Mouse (Mus musculus): ENCODE measurements around the gene Eprs.

Eprs gene

DNA sequence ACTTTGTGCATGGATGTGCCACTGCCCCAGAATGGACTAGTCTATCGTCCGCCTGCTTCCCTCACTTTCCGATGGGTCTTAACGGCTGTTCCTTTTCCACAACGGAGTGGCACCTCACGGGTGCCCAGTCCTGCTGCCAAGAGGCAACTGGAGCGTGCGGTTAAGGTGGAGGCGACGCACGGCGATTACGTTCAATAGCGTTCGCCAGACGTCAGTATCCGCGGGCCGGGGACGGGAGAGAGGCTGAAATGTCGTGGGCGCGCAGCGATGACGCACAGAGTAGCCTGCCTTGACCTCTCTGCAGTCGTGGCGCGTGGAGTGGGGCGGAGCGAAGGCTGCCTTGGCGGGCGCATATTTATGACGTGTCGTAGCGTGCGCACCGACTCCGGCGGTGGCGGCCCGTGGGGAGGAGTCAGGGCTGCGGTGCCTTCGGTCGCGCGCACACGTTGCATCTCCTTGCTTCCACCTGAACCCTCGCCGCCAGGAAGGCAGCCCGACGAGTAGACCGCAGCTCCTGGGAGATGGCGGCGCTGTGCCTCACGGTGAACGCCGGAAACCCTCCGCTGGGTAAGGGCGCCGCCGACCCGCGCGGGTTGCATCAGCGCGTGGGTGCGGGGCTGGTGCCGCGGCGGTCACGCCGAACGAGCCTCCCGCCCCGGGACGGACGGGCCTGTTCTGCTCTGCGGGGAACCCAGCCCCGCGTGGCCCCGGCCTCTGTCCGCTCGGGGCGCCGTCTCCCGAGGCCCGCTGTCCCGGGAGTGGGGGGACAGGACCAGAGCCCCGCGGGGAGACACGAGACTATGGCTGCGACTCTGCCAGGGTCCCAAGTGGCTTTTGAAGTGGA lies at the start of gene Eprs:
Gene Eprs (plus strand): TSS at position 368 of the 844 bp plus-strand sequence.
- in situ Hi-C loops (cut with MboI, MseI) = loop anchor here (5.0 kb wide), 1 partner anchor 36 kb away; the partner anchor contains the start of gene Iars2

DNA sequence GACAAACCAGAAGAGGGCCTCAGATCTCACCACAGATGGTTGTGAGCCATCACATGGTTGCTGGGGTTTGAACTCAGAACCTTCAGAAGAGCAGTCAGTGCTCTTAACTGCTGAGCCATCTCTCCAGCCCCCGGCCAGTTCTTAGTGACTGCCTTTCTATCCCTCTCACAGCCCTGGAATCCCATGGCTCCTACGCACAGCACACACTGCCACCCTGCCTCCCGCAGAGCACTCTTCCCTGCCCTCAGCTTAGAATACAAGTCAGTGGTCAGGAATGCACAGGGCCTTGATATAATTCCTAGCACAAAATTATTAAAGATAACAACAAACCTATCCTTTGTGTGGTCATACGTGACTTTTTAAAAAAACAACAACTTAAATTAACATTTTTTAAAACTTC lies 48.3 kb upstream of the Eprs start:
- in situ Hi-C loops (cut with MboI, MseI) = no loop called here

DNA sequence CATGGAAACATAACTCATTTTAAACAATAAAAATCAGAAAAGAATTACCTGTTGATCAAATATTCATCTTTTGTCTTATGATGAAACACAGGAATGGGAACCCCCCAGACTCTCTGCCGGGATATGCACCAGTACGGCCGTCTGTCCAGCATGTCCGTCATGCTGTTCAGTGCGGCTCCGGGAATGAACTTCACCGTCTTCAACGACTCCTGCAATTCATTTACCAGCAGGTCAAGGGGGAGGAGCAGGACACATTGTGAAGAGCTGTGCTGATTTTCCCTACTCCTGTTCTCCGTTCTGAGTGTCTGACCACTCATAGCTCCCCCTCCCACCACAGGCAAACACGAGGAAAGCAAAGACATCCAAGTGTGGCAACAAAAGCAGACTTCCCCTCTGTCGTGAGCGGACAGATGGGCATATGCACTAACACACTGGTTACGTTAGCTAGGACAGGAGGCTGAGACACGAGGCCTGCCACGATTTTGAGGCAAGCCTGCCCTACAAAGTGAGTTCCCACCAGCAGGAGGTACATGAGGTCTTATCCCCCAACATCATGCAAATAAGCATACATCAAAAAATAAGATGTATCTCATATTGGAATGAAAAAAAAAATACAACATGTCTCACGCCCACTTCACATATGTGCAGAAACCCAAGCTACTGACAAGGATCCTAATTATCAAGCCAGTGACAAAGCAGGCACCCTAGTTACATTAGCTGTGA lies 46.8 kb upstream of the Eprs start:
- in situ Hi-C loops (cut with MboI, MseI) = no loop called here

DNA sequence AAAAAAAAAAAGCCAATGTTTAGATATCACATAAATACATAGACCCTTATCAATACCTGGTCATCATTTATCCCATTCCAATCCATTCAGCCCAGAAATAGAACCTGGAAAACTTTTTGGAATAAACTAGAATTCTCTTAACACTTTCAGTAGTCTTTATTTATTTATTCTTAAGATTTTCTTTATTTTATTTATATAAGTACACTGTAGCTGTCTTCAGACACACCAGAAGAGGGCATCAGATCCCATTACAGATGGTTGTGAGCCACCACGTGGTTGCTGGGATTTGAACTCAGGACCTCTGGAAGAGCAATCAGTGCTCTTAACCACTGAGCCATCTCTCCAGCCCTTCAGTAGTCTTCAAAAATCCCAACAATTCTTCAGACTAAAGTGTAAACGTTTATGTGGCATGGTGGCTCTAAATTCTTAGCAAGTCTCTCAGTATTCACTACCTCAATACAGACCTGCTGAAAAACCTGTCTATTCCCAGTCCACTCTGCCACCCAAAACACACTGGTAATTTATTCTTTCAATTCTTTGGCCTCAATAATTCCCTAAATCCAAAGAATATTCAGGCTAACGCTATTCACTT lies 35.0 kb upstream of the Eprs start:
- in situ Hi-C loops (cut with MboI, MseI) = loop anchor here (5.0 kb wide), 1 partner anchor 34 kb away; the partner anchor contains the start of gene Eprs

DNA sequence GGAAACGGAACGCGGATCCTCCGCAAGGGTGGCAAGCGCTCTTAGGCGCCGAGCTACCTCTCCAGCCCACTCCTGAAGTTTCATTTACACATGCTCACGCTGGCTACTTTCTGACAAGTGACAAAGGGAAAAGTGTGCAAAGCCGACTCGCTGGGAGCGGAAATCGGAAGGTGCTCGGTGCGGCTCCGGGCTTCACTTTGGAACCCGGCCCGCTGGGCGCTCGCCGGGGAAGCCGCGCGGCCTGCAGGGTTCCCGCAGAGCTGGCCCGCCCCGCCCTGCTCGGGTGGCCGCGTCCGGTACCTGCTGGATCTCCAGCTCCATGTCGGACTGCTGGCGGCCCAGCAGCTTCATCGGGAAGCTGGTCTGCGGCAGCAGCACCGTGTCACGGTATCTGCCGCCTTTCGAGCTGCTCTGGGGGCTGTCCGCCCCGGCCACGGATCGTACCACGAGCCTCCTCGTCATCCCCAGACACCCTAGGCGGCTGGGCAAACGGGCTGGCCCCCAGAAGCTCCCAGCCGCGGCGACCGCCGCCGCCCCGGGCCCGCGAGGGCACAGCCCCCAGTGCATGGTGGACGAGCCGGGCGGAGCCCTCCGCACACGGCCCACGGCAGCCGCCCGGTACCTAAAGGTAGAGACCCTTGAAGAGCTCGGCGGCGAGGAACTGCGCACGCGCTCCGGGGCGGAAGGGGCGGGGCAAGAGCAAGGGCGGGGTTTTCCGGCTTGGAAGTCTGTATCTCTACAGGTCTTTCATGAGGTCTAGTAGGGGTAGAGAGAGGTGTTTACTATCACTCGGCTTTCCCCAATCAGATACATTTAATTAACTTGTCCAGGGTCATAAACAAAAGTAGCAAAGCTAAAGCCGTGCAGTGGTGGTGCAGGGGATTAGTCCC lies 33.9 kb upstream of the Eprs start, which contains the start of gene Iars2:
Gene Iars2 (minus strand): TSS at position 676 of the 890 bp plus-strand sequence.
- in situ Hi-C loops (cut with MboI, MseI) = loop anchor here (5.0 kb wide), 1 partner anchor 33 kb away; the partner anchor contains the start of gene Eprs

DNA sequence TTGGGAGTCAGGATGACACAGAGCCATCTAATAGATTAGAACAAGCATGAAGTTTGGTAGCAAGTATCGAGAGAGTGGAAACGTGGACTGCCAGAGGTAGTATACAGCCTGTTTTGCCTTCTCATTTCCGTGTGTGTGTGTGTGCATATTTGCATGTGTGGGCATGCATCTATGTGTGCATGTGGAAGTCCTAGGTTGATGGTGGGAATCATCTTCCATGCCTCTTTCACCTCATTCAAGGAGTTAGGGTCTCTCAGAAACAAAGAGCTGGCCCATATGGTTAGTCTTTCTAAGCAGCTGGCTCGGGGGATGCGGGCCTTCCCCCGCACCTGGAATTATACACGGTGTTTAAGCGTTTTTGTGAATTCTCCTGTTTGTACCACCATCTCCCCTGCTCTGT lies 33.0 kb upstream of the Eprs start:
- in situ Hi-C loops (cut with MboI, MseI) = loop anchor here (5.0 kb wide), 1 partner anchor 32 kb away; the partner anchor contains the start of gene Eprs

DNA sequence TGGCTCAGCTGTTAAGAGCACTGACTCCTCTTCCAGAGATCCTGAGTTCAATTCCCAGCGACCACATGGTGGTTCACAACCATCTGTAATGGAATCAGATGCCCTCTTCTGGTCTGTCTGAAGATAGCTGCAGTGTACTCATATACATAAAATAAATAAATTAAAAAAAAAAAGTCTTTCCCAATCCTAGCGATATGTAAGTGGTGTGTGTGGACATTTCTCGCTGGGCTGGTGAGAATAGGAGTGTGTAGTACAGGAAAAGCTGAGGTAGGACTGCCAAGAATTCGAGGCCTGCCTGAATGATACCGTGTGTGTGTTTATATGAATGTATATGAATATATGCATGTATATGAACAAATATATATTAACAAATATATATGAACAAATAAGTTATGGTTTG lies 31.5 kb upstream of the Eprs start:
- in situ Hi-C loops (cut with MboI, MseI) = no loop called here

DNA sequence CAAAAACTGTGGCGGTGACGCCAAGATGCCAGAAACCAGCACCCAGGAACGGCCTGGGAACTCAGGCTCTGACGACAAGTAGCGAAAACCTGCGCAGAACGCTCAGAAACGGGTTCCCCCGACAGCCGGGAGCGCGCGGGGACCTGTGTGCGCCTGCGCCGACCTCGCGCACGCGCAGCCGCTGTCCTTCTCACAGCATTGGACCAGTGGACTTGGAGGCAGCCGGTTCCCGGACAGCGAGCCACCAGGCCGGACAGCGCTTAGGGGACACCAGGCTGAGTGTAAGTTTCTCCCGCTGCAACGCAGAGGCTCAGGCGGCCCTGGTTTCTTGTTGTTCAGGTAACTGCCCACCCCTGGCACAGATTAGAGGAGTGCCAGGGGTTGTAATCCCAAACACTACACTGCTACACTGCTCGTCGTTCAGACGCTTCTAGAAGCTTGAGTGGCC lies 30.8 kb upstream of the Eprs start, which contains the start of gene Bpnt1:
Gene Bpnt1 (plus strand): TSS at position 167 of the 448 bp plus-strand sequence.
- in situ Hi-C loops (cut with MboI, MseI) = no loop called here

DNA sequence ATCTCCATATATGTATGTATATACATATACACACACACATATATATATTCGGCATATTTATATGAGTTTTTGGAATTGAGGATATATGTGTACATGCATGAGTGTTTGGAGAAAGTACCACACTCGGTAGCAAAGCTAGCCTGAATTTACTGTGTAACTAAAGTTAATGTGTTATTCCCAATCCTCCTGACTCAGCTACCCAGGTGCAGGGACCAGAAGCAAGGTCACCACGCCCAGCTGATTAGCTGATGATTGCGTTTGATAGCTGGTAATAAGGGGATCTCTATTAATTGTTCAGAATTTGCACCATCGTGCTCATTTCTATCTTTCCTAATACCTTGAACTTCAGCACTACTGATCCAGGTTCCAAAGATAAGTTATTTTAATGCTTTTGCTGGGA lies 29.2 kb upstream of the Eprs start:
- in situ Hi-C loops (cut with MboI, MseI) = no loop called here

DNA sequence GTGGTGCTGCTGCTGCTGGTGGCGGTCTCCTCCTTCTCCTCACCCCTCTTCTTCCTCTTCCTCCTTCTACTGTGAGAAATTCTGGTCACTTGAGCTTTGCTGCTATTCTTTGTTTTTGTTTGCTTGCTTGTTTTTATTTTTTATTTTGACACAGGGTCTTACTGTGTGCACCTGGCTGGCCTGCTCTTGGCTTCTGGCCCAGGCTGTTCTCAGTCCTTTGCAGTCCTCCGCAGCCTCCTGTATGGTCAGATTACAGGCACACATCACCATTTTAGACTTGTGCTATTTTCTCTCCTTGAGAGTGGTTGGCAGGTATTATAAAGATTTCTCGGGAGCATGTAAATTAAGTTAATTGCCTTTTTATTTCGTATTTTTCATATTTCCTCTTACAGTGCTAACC lies 28.7 kb upstream of the Eprs start:
- in situ Hi-C loops (cut with MboI, MseI) = no loop called here

DNA sequence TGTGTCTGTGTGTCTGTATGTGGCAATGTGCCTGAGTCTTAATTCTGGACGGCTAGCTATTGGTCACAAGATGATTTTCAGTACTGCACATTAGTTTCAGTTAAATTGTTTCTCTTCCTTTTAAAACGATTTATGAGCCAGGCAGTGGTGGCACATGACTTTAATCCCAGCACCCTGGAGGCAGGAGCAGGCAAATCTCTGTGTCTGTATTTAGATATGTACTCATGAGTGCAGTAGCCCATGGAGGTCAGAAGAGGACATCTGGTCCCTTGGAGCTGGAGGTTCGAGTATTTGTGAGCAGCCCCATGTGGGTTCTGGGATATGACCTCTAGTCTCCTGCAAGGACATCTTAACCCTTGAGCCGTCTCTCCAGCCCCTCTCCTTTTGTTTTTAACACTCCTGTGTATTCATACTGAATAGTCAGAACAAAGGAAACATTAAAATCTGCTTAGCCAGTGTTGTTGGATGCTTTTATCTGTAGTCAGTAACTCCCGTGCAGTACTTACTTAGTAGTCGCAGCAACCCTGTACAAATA lies 27.5 kb upstream of the Eprs start:
- in situ Hi-C loops (cut with MboI, MseI) = no loop called here

DNA sequence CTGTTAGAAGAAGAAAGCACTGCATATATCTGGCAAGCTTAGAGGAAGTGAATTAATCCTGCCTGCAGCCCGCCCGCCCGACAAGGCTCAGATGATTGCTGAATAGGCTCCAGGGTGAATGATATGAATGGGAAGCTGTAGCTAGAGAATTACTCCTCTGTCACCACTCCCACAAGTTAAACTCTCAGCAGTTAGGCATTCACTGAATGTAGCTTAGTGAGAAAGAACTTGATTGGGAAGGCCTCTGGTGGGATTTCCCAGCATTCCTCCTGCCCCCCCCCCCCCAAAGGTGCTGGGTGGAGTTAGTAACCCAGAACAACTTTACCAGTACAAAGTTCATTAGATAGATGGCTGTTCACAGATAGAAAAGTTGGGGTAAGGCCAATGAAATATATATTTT lies 26.3 kb upstream of the Eprs start:
- in situ Hi-C loops (cut with MboI, MseI) = no loop called here

DNA sequence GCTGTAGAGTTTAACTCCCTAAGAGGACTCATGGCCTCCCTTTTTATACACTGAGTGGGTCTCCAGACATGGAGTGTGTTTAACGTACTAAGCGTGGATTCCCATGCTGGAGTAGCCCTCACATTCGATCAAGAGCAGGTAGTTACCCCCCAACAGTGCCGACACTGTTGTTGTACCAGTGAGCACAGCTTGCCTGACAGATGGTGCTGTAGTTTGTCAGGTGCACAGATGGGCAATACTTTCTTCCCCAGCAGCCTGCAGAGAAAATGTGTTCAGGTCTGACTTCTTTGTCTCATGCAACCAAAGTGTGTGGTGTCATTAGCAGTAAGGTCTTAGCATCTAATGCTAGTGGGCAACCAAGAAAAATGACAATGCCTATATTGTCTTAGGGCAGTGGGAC lies 20.4 kb upstream of the Eprs start:
- in situ Hi-C loops (cut with MboI, MseI) = no loop called here

DNA sequence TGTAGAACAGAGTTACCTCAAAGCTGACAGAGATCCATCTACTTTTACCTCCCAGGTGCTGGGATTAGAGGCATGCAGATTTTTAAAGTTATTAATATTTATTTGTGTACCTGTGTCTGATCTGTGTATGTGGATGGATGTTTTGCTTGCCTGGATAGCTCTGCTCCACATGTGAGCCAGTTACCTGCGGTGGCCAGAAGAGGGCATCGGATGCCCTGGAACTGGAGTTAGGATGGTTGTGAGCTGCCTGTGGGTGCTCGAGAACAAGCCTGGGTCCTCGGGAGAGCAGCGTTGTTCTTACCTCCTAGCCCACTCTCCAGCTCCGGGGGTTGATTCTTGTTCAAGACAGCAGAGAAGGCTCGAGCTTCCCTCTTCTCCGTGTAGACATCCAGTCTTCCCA lies 19.4 kb upstream of the Eprs start:
- in situ Hi-C loops (cut with MboI, MseI) = no loop called here

DNA sequence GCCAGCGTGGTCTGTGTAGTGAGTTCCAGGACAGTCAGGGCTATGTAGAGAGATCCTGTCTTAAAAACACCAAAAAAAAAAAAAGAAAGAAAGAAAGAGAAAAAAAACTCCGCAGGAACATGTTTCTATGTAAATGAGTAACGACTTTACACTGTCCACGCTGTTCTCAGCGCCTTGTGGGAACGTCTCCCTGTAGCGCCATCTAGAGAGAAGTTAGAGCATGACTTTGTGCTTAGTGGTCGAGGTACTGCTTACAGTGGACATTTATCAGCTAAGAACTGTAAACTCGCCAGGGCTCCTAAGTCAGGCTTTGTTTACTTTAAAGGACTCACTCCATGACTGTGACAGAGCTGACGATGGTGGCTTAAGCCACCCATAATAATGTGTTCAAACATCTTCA lies 16.7 kb upstream of the Eprs start:
- in situ Hi-C loops (cut with MboI, MseI) = no loop called here

DNA sequence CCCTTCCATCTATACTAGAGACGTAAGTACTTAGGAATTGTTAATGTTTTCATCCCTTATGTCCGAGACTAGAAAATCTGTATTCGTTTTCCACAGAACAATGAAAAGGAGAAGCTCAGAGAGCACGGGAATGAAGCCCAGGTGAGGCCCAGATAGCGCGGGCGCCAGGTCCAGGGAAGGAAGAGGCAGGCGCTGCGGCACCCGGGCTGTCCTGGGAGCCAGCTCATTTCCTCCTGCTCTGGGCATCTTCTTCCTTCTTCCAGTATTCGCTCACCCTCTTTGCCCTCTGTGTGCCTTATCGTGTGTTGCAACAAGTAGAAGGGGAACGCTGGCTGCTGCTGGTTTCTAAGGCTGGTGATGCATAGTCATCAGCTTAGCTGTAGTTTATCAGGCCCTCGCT lies 13.1 kb upstream of the Eprs start:
- in situ Hi-C loops (cut with MboI, MseI) = no loop called here

DNA sequence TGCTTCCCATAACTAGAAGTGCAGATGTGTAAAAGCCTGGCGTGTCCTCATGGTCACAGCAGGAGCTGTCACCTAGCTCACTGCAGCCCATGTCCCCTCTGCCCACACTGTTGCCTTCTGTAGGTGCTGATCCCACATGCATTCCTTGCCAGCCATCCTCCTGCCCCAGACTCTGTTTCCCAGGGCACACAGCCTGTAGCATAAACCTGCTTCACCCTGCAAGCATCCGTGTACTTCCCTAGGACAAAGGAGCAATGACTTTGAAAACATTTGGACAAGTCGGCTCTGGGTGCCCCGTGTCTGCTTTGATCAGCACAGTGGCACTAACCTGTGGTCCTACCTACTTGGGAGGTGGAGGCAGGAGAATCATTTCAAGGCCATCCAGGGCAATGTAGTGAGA lies 12.2 kb upstream of the Eprs start:
- in situ Hi-C loops (cut with MboI, MseI) = no loop called here

DNA sequence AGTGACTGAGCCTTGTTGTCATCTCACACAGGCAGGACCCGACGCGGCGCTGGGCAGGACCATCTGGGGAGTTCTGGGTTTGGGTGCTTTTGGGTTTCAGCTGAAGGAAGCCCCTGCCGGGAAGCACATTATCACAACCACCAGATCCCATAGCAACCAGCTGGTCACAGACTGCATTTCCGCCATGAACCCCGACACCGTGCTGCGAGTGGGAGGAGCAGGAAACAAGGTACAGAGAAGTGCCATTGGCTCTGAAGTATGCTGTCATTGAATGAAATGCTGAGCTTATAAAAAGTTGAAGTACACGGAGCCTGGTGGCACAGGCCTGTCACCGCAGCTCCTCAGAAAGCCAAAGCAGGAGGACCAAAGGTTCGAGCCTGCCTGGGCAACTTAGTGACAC lies 10.7 kb upstream of the Eprs start:
- in situ Hi-C loops (cut with MboI, MseI) = no loop called here

DNA sequence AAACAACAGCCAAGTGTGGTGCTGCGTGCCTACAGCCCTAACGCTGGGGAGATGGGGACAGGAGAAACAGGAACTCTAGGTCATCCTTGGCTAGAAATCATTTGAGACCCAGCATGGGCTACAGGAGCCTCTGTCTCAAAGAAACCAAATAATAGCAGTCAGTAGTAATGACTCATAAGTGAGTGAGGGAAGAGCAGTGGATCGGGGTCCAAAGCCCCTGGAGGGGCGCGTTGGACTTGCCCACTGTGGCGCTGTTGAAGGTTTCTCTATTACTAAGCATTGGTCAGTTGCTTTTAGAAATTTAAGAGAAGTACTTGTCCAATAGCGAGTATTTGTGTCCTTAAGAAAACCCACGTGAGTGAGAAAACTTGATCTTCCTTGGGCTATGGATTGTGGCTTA lies 9.5 kb upstream of the Eprs start:
- in situ Hi-C loops (cut with MboI, MseI) = no loop called here

DNA sequence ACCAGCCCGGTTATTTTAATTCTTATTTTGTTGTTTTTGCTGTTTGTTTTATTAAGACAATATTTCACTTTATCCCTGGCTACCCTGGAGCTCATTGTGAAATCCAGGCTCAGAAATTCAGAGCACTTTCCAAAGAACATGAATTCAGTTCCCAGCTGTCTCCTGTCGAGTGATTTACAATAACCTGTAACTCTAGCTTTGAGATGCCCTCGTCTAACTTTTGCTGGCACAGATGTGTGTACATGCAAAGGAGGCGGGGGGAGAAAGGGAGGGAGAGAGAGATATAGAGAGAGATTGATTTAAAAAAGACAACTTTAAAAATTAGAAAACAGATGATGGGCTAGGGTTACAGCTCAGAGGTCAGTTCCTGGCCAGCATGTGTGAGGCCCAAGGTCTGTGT lies 8.1 kb upstream of the Eprs start:
- in situ Hi-C loops (cut with MboI, MseI) = no loop called here

DNA sequence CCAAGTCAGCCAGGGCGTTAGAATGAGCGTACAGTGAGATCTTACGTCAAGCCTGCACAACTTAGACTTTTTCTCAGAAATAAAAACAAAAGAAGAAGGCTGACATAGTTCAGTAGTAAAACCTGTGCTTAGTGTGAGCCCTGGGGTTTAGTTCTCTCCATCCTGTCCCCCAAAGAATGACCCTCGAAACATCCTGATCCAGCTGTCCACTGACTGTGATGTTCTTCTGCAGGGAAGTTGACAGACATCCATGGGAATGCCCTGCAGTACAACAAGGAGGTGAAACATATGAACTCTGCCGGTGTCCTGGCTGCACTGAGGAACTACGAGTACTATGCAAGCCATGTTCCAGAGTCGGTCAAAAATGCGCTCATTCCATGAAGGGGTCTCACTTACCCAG lies 6.6 kb upstream of the Eprs start:
- in situ Hi-C loops (cut with MboI, MseI) = no loop called here

All from T-helper 2 cell (primary cell).